Mouse (Mus musculus): Measurements from ENCODE around the gene Hist1h2ap. TPM values are rescaled to one million over a fixed set of nuclear protein-coding genes. Genes with fewer than 3 reads are reported as not detected.
"Not testable (repeated sequence)": the region's sequence is repeated elsewhere in the genome, so short reads cannot be mapped to it uniquely, and the experiment has no call there.

The Hist1h2ap gene
- polyA plus RNA-seq, 1 experiment, result 0.54 TPM

GRCm38 (mm10) chr13:21810073-21810472, 23.2 kb downstream of the Hist1h2ap start, which contains the start of the genes Hist1h2bq and Hist1h2ao:
Gene Hist1h2bq (minus strand): TSS chr13:21810197.
Gene Hist1h2ao (plus strand): TSS chr13:21810465.
- not testable (repeated sequence) for DNase-seq (ENCODE audit: low spot score)

- not testable (repeated sequence) for DNase-seq (ENCODE audit: low spot score)
Measured at GRCm38 (mm10) chr13:21803058-21803457, 30.2 kb downstream of the Hist1h2ap start.

GRCm38 (mm10) chr13:21797163-21797562, 36.1 kb downstream of the Hist1h2ap start:
- DNase-seq (ENCODE audit: low spot score), result not testable (repeated sequence)

- DNase-seq (ENCODE audit: low spot score), result no peak
Measured at GRCm38 (mm10) chr13:21795584-21795983, 37.7 kb downstream of the Hist1h2ap start.

- DNase-seq (ENCODE audit: low spot score), result no peak
Measured at GRCm38 (mm10) chr13:21790601-21791283, 42.6 kb downstream of the Hist1h2ap start.

- no peak for DNase-seq (ENCODE audit: low spot score)
Measured at GRCm38 (mm10) chr13:21789925-21790324, 43.4 kb downstream of the Hist1h2ap start.

- no peak for DNase-seq (ENCODE audit: low spot score)
Measured at GRCm38 (mm10) chr13:21787760-21788593, 45.3 kb downstream of the Hist1h2ap start.

GRCm38 (mm10) chr13:21786899-21787629, 46.2 kb downstream of the Hist1h2ap start, which contains the start of the genes Hist1h2an and Hist1h2bp:
Gene Hist1h2an (minus strand): TSS chr13:21787218.
Gene Hist1h2bp (plus strand): TSS chr13:21787461.
- peak; percentile 52 for DNase-seq (ENCODE audit: low spot score)

- no peak for DNase-seq (ENCODE audit: low spot score)
Measured at GRCm38 (mm10) chr13:21786189-21786898, 47.0 kb downstream of the Hist1h2ap start.

GRCm38 (mm10) chr13:21784311-21784710, 49.0 kb downstream of the Hist1h2ap start:
- DNase-seq (ENCODE audit: low spot score), result no peak

GRCm38 (mm10) chr13:21783734-21784161, 49.6 kb downstream of the Hist1h2ap start:
- no peak for DNase-seq (ENCODE audit: low spot score)

GRCm38 (mm10) chr13:21783255-21783617, 50.1 kb downstream of the Hist1h2ap start, which contains the start of gene Hist1h3i:
Gene Hist1h3i (minus strand): TSS chr13:21783370.
- DNase-seq (ENCODE audit: low spot score), result no peak

Other genes with a start within 250 kb of the Hist1h2ap start
- gene Olfr1362, start 219.5 kb downstream of the Hist1h2ap start, polyA plus RNA-seq (2012; rRNA removed), result not detected in 2 replicates
- gene Olfr11, start 191.0 kb downstream of the Hist1h2ap start, polyA plus RNA-seq (2012; rRNA removed), result not detected in 2 replicates
- gene Olfr1361, start 170.1 kb downstream of the Hist1h2ap start, polyA plus RNA-seq (2012; rRNA removed), result not detected in 2 replicates
- gene Olfr1360, start 156.1 kb downstream of the Hist1h2ap start, polyA plus RNA-seq (2012; rRNA removed), result not detected in 2 replicates
- not detected in 2 replicates for gene Olfr1359, start 135.4 kb downstream of the Hist1h2ap start, polyA plus RNA-seq (2012; rRNA removed)
- 0.91 TPM in 1 of 2 replicates, not detected in the other for gene Hist1h2bl, start 117.4 kb downstream of the Hist1h2ap start, polyA plus RNA-seq (2012; rRNA removed)
- not detected in 2 replicates for gene Hist1h2ai, start 117.1 kb downstream of the Hist1h2ap start, polyA plus RNA-seq (2012; rRNA removed)
- gene Hist1h3h, start 115.8 kb downstream of the Hist1h2ap start, polyA plus RNA-seq (2012; rRNA removed), result not detected in 2 replicates
- gene Hist1h2bm, start 111.5 kb downstream of the Hist1h2ap start, polyA plus RNA-seq (2012; rRNA removed), result 0.25 TPM in 1 of 2 replicates, not detected in the other
- gene Hist1h4j, start 98.4 kb downstream of the Hist1h2ap start, polyA plus RNA-seq (2012; rRNA removed), result 1.2 and 1.7 TPM in 2 replicates
- 1.4 and 1.5 TPM in 2 replicates for gene Hist1h4k, start 83.0 kb downstream of the Hist1h2ap start, polyA plus RNA-seq (2012; rRNA removed)
- 0.28 TPM in 1 of 2 replicates, not detected in the other for gene Hist1h2ak, start 79.7 kb downstream of the Hist1h2ap start, polyA plus RNA-seq (2012; rRNA removed)
- 0.96 and 1.9 TPM in 2 replicates for gene Hist1h2bn, start 79.4 kb downstream of the Hist1h2ap start, polyA plus RNA-seq (2012; rRNA removed)
- 0.39 and 0.44 TPM in 2 replicates for gene Hist1h1b, start 52.9 kb downstream of the Hist1h2ap start, polyA plus RNA-seq (2012; rRNA removed)
- gene Hist1h3i, start 50.1 kb downstream of the Hist1h2ap start, polyA plus RNA-seq (2012; rRNA removed), result 0.65 and 0.96 TPM in 2 replicates
- gene Hist1h2an, start 46.3 kb downstream of the Hist1h2ap start, polyA plus RNA-seq (2012; rRNA removed), result not detected in 2 replicates
- gene Hist1h2bp, start 46.0 kb downstream of the Hist1h2ap start, polyA plus RNA-seq (2012; rRNA removed), result 0.16 TPM in 1 of 2 replicates, not detected in the other
- gene Hist1h2bq, start 23.3 kb downstream of the Hist1h2ap start, polyA plus RNA-seq (2012; rRNA removed), result 2.7 TPM in 2 replicates
- gene Hist1h2ao, start 23.0 kb downstream of the Hist1h2ap start, polyA plus RNA-seq (2012; rRNA removed), result not detected in 2 replicates
- not detected in 2 replicates for gene Hist1h4m, start 21.8 kb downstream of the Hist1h2ap start, polyA plus RNA-seq (2012; rRNA removed)
- 3.2 and 5.1 TPM in 2 replicates for gene Hist1h4n, start 1.3 kb downstream of the Hist1h2ap start, polyA plus RNA-seq (2012; rRNA removed)
- 0.73 and 0.88 TPM in 2 replicates for gene Hist1h2br, start 236 bp upstream of the Hist1h2ap start, polyA plus RNA-seq (2012; rRNA removed)
- 1.7 TPM in 2 replicates for gene Zfp184, start 111.6 kb upstream of the Hist1h2ap start, polyA plus RNA-seq (2012; rRNA removed)
- gene Pom121l2, start 147.7 kb upstream of the Hist1h2ap start, polyA plus RNA-seq (2012; rRNA removed), result not detected in 2 replicates
- 0.52 and 0.73 TPM in 2 replicates for gene Prss16, start 176.2 kb upstream of the Hist1h2ap start, polyA plus RNA-seq (2012; rRNA removed)
- gene Hist1h2ah, start 202.1 kb upstream of the Hist1h2ap start, polyA plus RNA-seq (2012; rRNA removed), result 0.46 TPM in 1 of 2 replicates, not detected in the other
- gene Hist1h2bk, start 202.4 kb upstream of the Hist1h2ap start, polyA plus RNA-seq (2012; rRNA removed), result 0.18 and 0.74 TPM in 2 replicates
- 3.2 and 4.3 TPM in 2 replicates for gene Hist1h4i, start 207.9 kb upstream of the Hist1h2ap start, polyA plus RNA-seq (2012; rRNA removed)
- 0.50 and 0.56 TPM in 2 replicates for gene Hist1h2ag, start 209.4 kb upstream of the Hist1h2ap start, polyA plus RNA-seq (2012; rRNA removed)
- 0.65 and 1.6 TPM in 2 replicates for gene Hist1h2bj, start 209.7 kb upstream of the Hist1h2ap start, polyA plus RNA-seq (2012; rRNA removed)